Mouse (Mus musculus): ENCODE measurements around the gene Ccdc141. TPM values are rescaled to one million over a fixed set of nuclear protein-coding genes. Genes with fewer than 3 reads are reported as not detected.

Ccdc141 gene
- polyA plus RNA-seq, 1 experiment from 2014 or later: 3.4 TPM

GRCm38 (mm10) chr2:77162135-77162534 lies 8.3 kb downstream of the Ccdc141 start:
- Histone ChIP-seq H3K4me3 (ENCODE audit: low read depth, low read length) (no peak overlapping the region), H3K4me2 (ENCODE audit: low read depth, low read length, severe bottlenecking) (no peak overlapping the region), H3K9me3 (ENCODE audit: control insufficient read depth, low read length) (no peaks in the 10 kb centered on the region), H3K4me1 (replicated peaks; ENCODE audit: control insufficient read depth, insufficient read depth, low read length) (no peaks in the 10 kb centered on the region), H3K27ac (ENCODE audit: low read depth, low read length) (no peak overlapping the region), H3K36me3 (ENCODE audit: control insufficient read depth, insufficient read depth, low read length) (no peaks in the 10 kb centered on the region), H3K9ac (ENCODE audit: low read length) (no peak overlapping the region), H3K27me3 (ENCODE audit: control insufficient read depth, insufficient read depth, low read length) (no peaks in the 10 kb centered on the region)
- ATAC-seq (replicated peaks; ENCODE audit: low FRiP score) (no peak), DNase-seq (ENCODE audit: low spot score) (no peak)
- 84% methylated on average over 3 of the region's 3 CpGs for WGBS

- Histone ChIP-seq H3K27ac (ENCODE audit: low read depth, low read length) (no peak overlapping the region), H3K36me3 (ENCODE audit: control insufficient read depth, insufficient read depth, low read length) (no peaks in the 10 kb centered on the region), H3K9ac (ENCODE audit: low read length) (no peak overlapping the region), H3K27me3 (ENCODE audit: control insufficient read depth, insufficient read depth, low read length) (no peaks in the 10 kb centered on the region), H3K4me2 (ENCODE audit: low read depth, low read length, severe bottlenecking) (no peak overlapping the region), H3K4me3 (ENCODE audit: low read depth, low read length) (no peak overlapping the region), H3K9me3 (ENCODE audit: control insufficient read depth, low read length) (no peaks in the 10 kb centered on the region), H3K4me1 (replicated peaks; ENCODE audit: control insufficient read depth, insufficient read depth, low read length) (no peaks in the 10 kb centered on the region)
- ATAC-seq (replicated peaks; ENCODE audit: low FRiP score) (no peak), DNase-seq (ENCODE audit: low spot score) (no peak)
- 92% methylated on average over 4 of the region's 4 CpGs for WGBS
These were observed 12.9 kb downstream of the Ccdc141 start for GRCm38 (mm10) chr2:77157546-77157945.

- H3K27me3 ChIP-seq (ENCODE audit: control insufficient read depth, insufficient read depth, low read length): no peaks in the 10 kb centered on the region
- DNase-seq (ENCODE audit: low spot score): no peak
- 48% methylated on average over 4 of the region's 4 CpGs for whole genome bisulfite sequencing
- no peak overlapping the region for H3K9ac ChIP-seq (ENCODE audit: low read length)
- no peak overlapping the region for H3K27ac ChIP-seq (ENCODE audit: low read depth, low read length)
- ATAC-seq (replicated peaks; ENCODE audit: low FRiP score): no peak
- H3K36me3 ChIP-seq (ENCODE audit: control insufficient read depth, insufficient read depth, low read length): no peaks in the 10 kb centered on the region
- H3K9me3 ChIP-seq (ENCODE audit: control insufficient read depth, low read length): no peaks in the 10 kb centered on the region
- H3K4me1 ChIP-seq (replicated peaks; ENCODE audit: control insufficient read depth, insufficient read depth, low read length): no peaks in the 10 kb centered on the region
- no peak overlapping the region for H3K4me2 ChIP-seq (ENCODE audit: low read depth, low read length, severe bottlenecking)
- H3K4me3 ChIP-seq (ENCODE audit: low read depth, low read length): no peak overlapping the region
These were observed 16.4 kb downstream of the Ccdc141 start for GRCm38 (mm10) chr2:77154080-77154479.

GRCm38 (mm10) chr2:77151255-77151654 lies 19.2 kb downstream of the Ccdc141 start:
- no peak overlapping the region for H3K4me2 ChIP-seq (ENCODE audit: low read depth, low read length, severe bottlenecking)
- H3K36me3 ChIP-seq (ENCODE audit: control insufficient read depth, insufficient read depth, low read length): no peaks in the 10 kb centered on the region
- DNase-seq (ENCODE audit: low spot score): no peak
- no peaks in the 10 kb centered on the region for H3K4me1 ChIP-seq (replicated peaks; ENCODE audit: control insufficient read depth, insufficient read depth, low read length)
- 94% methylated on average over 8 of the region's 8 CpGs for WGBS
- no peak overlapping the region for H3K4me3 ChIP-seq (ENCODE audit: low read depth, low read length)
- H3K27me3 ChIP-seq (ENCODE audit: control insufficient read depth, insufficient read depth, low read length): no peaks in the 10 kb centered on the region
- ATAC-seq (replicated peaks; ENCODE audit: low FRiP score): no peak
- no peak overlapping the region for H3K9ac ChIP-seq (ENCODE audit: low read length)
- no peaks in the 10 kb centered on the region for H3K9me3 ChIP-seq (ENCODE audit: control insufficient read depth, low read length)
- no peak overlapping the region for H3K27ac ChIP-seq (ENCODE audit: low read depth, low read length)

- Histone ChIP-seq H3K36me3 (ENCODE audit: control insufficient read depth, insufficient read depth, low read length) (no peaks in the 10 kb centered on the region), H3K4me1 (replicated peaks; ENCODE audit: control insufficient read depth, insufficient read depth, low read length) (no peaks in the 10 kb centered on the region), H3K27me3 (ENCODE audit: control insufficient read depth, insufficient read depth, low read length) (no peaks in the 10 kb centered on the region), H3K9me3 (ENCODE audit: control insufficient read depth, low read length) (no peaks in the 10 kb centered on the region), H3K27ac (ENCODE audit: low read depth, low read length) (no peak overlapping the region), H3K4me3 (ENCODE audit: low read depth, low read length) (no peak overlapping the region), H3K4me2 (ENCODE audit: low read depth, low read length, severe bottlenecking) (no peak overlapping the region), H3K9ac (ENCODE audit: low read length) (no peak overlapping the region)
- ATAC-seq (replicated peaks; ENCODE audit: low FRiP score): no peak
- 60% methylated on average over 2 of the region's 2 CpGs for WGBS
- DNase-seq (ENCODE audit: low spot score): no peak
These were observed 20.9 kb downstream of the Ccdc141 start for GRCm38 (mm10) chr2:77149576-77149975.

GRCm38 (mm10) chr2:77148215-77148614 lies 22.2 kb downstream of the Ccdc141 start:
- no peaks in the 10 kb centered on the region for H3K4me1 ChIP-seq (replicated peaks; ENCODE audit: control insufficient read depth, insufficient read depth, low read length)
- ATAC-seq (replicated peaks; ENCODE audit: low FRiP score) (no peak), DNase-seq (ENCODE audit: low spot score) (no peak)
- H3K4me2 ChIP-seq (ENCODE audit: low read depth, low read length, severe bottlenecking): no peak overlapping the region
- H3K9ac ChIP-seq (ENCODE audit: low read length): no peak overlapping the region
- H3K27ac ChIP-seq (ENCODE audit: low read depth, low read length): no peak overlapping the region
- H3K4me3 ChIP-seq (ENCODE audit: low read depth, low read length): no peak overlapping the region
- WGBS: 59% methylated on average over 4 of the region's 4 CpGs
- H3K27me3 ChIP-seq (ENCODE audit: control insufficient read depth, insufficient read depth, low read length): no peaks in the 10 kb centered on the region
- H3K36me3 ChIP-seq (ENCODE audit: control insufficient read depth, insufficient read depth, low read length): no peaks in the 10 kb centered on the region
- H3K9me3 ChIP-seq (ENCODE audit: control insufficient read depth, low read length): no peaks in the 10 kb centered on the region

GRCm38 (mm10) chr2:77146968-77147367 lies 23.5 kb downstream of the Ccdc141 start:
- H3K27me3 ChIP-seq (ENCODE audit: control insufficient read depth, insufficient read depth, low read length): no peaks in the 10 kb centered on the region
- WGBS: 71% methylated on average over 2 of the region's 2 CpGs
- H3K36me3 ChIP-seq (ENCODE audit: control insufficient read depth, insufficient read depth, low read length): no peaks in the 10 kb centered on the region
- no peak overlapping the region for H3K4me3 ChIP-seq (ENCODE audit: low read depth, low read length)
- H3K9ac ChIP-seq (ENCODE audit: low read length): no peak overlapping the region
- H3K9me3 ChIP-seq (ENCODE audit: control insufficient read depth, low read length): no peaks in the 10 kb centered on the region
- H3K4me2 ChIP-seq (ENCODE audit: low read depth, low read length, severe bottlenecking): no peak overlapping the region
- H3K4me1 ChIP-seq (replicated peaks; ENCODE audit: control insufficient read depth, insufficient read depth, low read length): no peaks in the 10 kb centered on the region
- no peak for ATAC-seq (replicated peaks; ENCODE audit: low FRiP score)
- H3K27ac ChIP-seq (ENCODE audit: low read depth, low read length): no peak overlapping the region
- no peak for DNase-seq (ENCODE audit: low spot score)

- DNase-seq (ENCODE audit: low spot score) (no peak), ATAC-seq (replicated peaks; ENCODE audit: low FRiP score) (no peak)
- Histone ChIP-seq H3K36me3 (ENCODE audit: control insufficient read depth, insufficient read depth, low read length) (no peaks in the 10 kb centered on the region), H3K9me3 (ENCODE audit: control insufficient read depth, low read length) (no peaks in the 10 kb centered on the region), H3K27me3 (ENCODE audit: control insufficient read depth, insufficient read depth, low read length) (no peaks in the 10 kb centered on the region), H3K27ac (ENCODE audit: low read depth, low read length) (no peak overlapping the region), H3K4me3 (ENCODE audit: low read depth, low read length) (no peak overlapping the region), H3K4me2 (ENCODE audit: low read depth, low read length, severe bottlenecking) (no peak overlapping the region), H3K9ac (ENCODE audit: low read length) (no peak overlapping the region), H3K4me1 (replicated peaks; ENCODE audit: control insufficient read depth, insufficient read depth, low read length) (no peaks in the 10 kb centered on the region)
- WGBS: 76% methylated on average over 3 of the region's 3 CpGs
These were observed 24.1 kb downstream of the Ccdc141 start for GRCm38 (mm10) chr2:77146291-77146690.

GRCm38 (mm10) chr2:77143536-77143935 lies 26.9 kb downstream of the Ccdc141 start:
- H3K9me3 ChIP-seq (ENCODE audit: control insufficient read depth, low read length): no peaks in the 10 kb centered on the region
- no peak for DNase-seq (ENCODE audit: low spot score)

More at GRCm38 (mm10) chr2:77143536-77143935, 26.9 kb downstream of the Ccdc141 start:
- no peaks in the 10 kb centered on the region for H3K36me3 ChIP-seq (ENCODE audit: control insufficient read depth, insufficient read depth, low read length)
- no peak overlapping the region for H3K27ac ChIP-seq (ENCODE audit: low read depth, low read length)
- ATAC-seq (replicated peaks; ENCODE audit: low FRiP score): no peak
- no peak overlapping the region for H3K9ac ChIP-seq (ENCODE audit: low read length)
- H3K4me3 ChIP-seq (ENCODE audit: low read depth, low read length): no peak overlapping the region
- 85% methylated on average over 6 of the region's 6 CpGs for WGBS
- no peak overlapping the region for H3K4me2 ChIP-seq (ENCODE audit: low read depth, low read length, severe bottlenecking)
- H3K4me1 ChIP-seq (replicated peaks; ENCODE audit: control insufficient read depth, insufficient read depth, low read length): no peaks in the 10 kb centered on the region
- no peaks in the 10 kb centered on the region for H3K27me3 ChIP-seq (ENCODE audit: control insufficient read depth, insufficient read depth, low read length)

Measured in forebrain, embryonic 11.5 days (tissue).